Mouse (Mus musculus) hematopoietic stem cell, adult 5-6 weeks (primary cell): ENCODE measurements around the gene Faap100. TPM values are rescaled to one million over a fixed set of nuclear protein-coding genes. Genes with fewer than 3 reads are reported as not detected.
"Not testable (repeated sequence)": the region's sequence is repeated elsewhere in the genome, so short reads cannot be mapped to it uniquely, and the experiment has no call there.

Experiments
- ATAC-seq, 2 experiments: fragments of 125-278 bp in 1 of 2; replicated peaks in 1 of 2; 2 replicates each; pipeline ENCODE4 v1.8.0; 2016 to 2017; ENCODE audit warnings: inconsistent platforms in 2 of 2, mild to moderate bottlenecking in 2 of 2, moderate number of reproducible peaks in 2 of 2, low read depth in 1 of 2, moderate TSS enrichment in 1 of 2; ENCODE audit not compliant: low FRiP score in 2 of 2, poor library complexity in 2 of 2, severe bottlenecking in 2 of 2, insufficient read depth in 1 of 2, low TSS enrichment in 1 of 2
- total RNA-seq: library from RNA; stranded (forward); fragments of 172-1452, 232-1000 nt; gene quantifications from 2 replicates; pipeline ENCODE4 v1.2.3, GENCODE M21; 2017

The Faap100 gene
- 9.9 and 20.1 TPM in 2 replicates for total RNA-seq

- peak; percentile 83 to 93 for ATAC-seq
Observed at GRCm38 (mm10) chr11:120378611-120379540, at the start of gene Faap100. Gene Faap100, minus strand, starts transcription at chr11:120378764.

- ATAC-seq, result no peak
Observed at GRCm38 (mm10) chr11:120426727-120427126, 48.2 kb upstream of the Faap100 start.

DNA sequence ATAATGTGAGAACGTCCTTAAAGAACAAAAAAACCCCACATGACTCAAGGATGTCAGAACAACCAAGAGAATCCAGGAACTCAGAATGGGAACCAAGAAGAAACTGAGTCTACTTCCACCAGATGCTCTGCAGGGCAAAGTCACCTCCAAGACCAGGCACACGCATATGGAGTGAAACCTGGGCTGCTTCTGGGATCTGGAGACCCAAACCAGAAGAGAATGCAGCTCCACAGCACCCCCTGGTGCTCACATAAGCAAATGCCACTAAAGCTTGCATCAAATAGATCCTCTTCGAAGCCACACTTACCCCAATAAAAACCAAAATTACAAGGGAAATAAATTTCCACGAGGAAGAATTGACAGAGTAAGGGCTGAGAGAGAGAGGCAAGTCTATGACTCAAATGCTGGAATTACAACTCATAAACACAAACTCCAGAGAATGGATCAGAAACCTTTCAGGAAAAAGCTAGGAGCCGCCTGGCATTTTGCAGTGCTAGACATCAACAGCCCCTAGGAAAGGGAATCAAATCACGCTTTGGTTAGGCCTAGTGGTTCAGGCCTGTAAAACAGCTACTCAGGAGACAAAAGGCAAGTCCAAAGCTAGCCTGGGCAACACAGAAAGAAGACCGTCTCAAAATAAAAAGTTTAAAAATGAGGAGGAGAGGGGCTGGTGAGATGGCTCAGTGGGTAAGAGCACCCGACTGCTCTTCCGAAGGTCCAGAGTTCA lies 45.2 kb upstream of the Faap100 start:
- peak; percentile 62 to 74; a peak in 3 of 4 replicates for ATAC-seq

- ATAC-seq, result no peak
Observed at GRCm38 (mm10) chr11:120422651-120423568, 44.3 kb upstream of the Faap100 start.

DNA sequence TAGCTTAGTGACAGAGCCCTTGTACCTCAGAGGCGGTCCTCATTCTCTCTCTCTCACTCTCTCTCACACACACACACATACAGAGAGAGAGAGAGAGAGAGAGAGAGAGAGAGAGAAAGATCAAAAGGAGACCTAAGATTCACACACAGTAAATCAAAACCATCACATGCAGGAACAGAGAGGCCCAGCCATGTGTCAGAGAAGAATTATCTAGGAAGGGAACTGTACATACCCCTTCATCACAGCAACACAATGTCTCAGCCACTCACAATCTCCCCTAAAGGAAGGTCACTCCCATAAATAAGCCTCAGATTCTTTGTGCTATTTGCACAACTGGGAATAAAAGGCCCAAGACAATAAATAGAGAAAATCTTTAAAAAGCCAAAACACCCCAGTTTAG lies 40.0 kb upstream of the Faap100 start:
- ATAC-seq, result no peak

DNA sequence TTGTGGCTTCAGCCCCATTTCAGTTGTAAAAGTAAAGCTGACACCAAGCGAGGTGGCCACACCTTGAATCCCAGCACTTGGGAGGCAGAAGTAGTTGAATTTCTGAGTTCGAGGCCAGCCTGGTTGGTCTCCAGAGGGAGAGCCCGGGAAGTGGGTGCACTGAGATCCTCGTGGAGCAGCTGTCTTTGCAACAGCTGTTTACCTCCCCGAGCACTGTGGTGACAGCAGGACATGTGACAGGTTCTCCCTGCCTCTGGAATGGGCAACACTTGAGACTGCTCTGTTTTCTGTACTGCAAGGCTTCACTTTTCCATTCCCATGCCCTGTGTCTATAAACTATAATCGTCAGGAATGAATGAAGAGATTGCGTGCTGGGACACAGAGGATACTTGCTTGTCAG lies 39.3 kb upstream of the Faap100 start:
- no peak for ATAC-seq

DNA sequence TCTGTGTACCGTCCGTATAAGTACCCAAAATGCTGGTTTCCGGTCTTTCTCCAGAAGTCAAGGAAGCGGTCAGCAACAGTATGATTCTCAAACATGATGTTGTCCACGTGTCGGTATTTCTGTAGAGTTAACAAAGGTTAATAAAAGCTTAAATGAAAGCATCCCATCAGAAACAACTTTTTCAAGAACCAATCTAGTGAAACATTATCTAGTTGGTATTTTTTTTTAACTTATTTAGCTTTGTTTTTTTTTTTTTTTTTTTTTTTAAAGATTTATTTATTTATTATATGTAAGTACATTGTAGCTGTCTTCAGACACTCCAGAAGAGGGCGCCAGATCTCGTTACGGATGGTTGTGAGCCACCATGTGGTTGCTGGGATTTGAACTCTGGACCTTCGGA lies 35.1 kb upstream of the Faap100 start:
- ATAC-seq, result not testable (repeated sequence)

DNA sequence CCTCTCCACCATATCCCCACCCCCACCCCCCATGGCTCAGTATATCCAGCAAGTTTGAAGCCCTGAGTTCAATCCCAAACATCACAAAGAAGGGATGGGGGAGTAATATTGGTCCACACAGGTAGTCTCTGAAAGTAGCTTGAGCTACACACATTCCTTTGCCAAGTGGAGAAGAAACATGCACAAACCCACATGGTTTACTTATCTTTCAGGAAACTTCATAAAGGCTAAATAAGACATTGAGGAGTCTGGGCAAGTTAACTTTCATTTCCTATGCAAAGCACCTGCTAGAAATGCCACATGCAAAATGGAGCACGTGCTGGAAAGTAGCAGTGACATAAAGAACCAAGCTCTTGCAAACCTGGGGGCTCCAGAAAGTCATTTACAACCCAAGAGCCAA lies 27.9 kb upstream of the Faap100 start:
- ATAC-seq, result no peak

DNA sequence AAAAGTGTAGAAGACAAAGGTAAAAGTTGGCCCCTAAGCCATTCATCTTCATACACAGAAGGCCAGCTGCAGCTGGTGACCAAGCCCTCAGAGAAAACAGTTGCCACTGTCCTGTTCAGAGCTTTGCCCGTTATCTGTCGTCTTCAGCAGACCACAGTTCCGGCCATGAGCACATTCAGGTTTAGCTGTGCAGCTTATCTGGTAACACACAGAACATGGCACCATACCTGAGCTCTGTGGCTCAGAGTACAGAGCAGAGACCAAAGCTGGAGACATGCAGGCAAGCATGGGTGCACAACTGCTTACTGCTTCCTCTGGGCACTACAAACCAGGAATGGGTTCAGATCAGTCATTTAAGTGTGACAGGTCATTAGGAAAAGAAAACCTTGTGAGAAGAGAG lies 27.3 kb upstream of the Faap100 start:
- ATAC-seq, result peak in 1 of 2 experiments; percentile 41; a peak in 1 of 4 replicates

GRCm38 (mm10) chr11:120404814-120405213 lies 26.2 kb upstream of the Faap100 start:
- ATAC-seq, result peak; percentile 73; a peak in 3 of 4 replicates

- no peak for ATAC-seq
Observed at GRCm38 (mm10) chr11:120399319-120399718, 20.8 kb upstream of the Faap100 start.

GRCm38 (mm10) chr11:120397602-120398001 lies 19.0 kb upstream of the Faap100 start:
- ATAC-seq, result no peak

DNA sequence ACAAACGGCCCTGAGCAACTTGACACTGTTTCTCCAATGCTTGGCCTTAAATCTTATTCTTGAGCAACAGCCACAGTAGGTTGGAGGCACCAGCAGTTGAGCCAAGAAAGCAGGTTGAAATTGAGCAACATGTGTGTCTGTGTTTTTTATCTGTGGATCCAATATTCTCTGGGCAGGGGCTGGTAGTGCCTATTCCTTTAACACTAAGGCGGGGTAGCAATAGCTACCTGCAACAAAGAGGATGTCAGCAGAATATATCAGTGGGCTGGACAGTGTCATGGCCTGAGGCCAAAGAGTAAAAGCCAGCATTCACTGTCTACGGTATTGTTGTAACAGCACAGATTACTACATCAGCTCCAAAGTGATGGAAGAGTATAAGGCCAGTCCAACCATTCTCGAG lies 17.1 kb upstream of the Faap100 start:
- ATAC-seq, result no peak

DNA sequence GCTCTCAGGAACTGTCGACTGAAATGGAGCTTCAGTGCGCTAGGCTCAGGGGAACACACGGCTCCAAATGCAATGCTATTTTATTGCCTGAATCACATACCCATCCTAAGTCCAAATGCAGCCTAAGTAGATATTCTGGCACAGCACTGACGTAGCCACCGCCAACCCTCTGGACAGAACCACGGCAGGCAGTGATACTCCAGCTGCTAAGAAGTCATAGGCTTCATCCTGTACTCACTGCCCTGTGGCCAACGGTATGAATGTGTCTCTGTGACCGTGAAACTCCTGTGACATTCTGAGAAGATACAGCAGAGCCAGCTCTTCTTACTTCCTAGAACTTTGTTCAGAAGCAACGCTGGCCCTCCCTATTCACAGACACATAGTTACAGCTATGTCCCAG lies 10.0 kb upstream of the Faap100 start:
- no peak for ATAC-seq

DNA sequence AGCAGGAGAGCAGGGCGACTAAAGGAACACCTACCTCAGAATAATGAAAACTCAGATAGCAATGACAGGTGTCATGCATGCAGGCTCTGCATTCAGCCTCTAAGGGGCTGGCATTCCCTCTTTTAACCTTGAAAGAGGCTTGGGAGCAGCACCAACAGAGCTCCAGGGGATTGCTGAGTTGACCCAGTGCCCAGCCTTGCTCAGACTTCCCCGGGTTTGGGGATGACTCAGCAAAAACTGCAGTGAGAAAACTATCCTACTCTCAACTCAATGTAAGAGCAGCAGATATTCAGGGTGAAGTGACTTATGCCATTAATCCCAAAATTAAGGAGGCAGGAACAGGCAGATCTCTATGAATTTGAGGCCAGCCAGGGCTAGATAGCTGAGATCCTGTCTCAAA lies 8.6 kb upstream of the Faap100 start:
- no peak for ATAC-seq

- ATAC-seq, result no peak
Observed at GRCm38 (mm10) chr11:120386632-120387031, 8.1 kb upstream of the Faap100 start.

DNA sequence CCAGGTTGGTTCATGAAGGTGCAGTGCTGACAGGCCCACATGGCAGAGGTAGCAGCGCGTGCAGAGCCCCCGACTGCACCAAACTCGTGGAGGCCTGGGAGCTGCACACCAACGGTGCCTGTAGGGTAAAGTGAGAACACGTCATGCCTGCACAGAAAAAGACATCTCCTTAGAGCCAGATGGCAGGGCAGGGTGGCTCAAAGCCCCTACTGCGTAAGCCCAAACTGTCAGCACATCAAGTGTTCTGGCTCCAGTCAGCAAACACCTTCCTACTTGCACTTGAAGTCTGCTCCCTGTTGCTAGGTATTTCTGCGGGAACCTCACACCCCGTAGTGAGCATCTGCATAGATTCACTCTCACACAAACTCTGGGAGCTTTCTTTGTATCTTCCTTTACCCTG lies 3.9 kb upstream of the Faap100 start:
- no peak for ATAC-seq
